Mouse (Mus musculus): ENCODE measurements at regions not wholly inside any gene's neighbourhood (a gene's known extent, or its start where the extent isn't known, plus 50 kb on each side); places are given as distances from the start of the nearest gene placed in this dataset.

DNA sequence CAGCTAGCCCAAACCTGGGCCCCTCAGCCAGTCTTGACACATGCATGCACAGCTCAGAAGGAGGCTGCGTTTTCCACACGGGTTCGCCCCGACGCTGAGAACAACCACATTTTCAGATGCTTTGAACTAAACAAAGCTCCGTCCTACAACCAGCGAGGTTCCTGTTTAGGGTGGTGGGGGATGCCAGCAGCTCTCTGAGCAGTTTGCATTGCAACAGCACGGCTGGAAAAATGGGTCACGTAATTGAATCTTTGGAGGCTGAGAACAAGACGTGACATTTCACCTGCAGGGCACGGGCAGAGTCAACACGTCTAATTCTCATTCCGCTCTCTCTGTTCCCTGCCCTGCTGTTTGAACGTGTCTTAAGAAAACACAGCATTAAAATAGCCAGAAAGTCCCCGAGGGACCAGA, 119.2 kb downstream of the Syk start:
- no peaks in the 10 kb centered on the region for H3K27me3 ChIP-seq (ENCODE audit: poor library complexity, severe bottlenecking)
- no peaks in the 10 kb centered on the region for H3K36me3 ChIP-seq (replicated peaks)
- DNase-seq (ENCODE audit: extremely low spot score, low spot score) = no peak
- no peak overlapping the region for H3K4me3 ChIP-seq
- no peaks in the 10 kb centered on the region for H3K9me3 ChIP-seq
- peaks cover 21% of the 10 kb centered on the region for H3K4me1 ChIP-seq
- 60% methylated on average over 15 of the region's 15 CpGs for WGBS
- H3K27ac ChIP-seq = 0 out of 2 replicates have a peak overlapping the region, but pooled peaks have one; percentile 30

DNA sequence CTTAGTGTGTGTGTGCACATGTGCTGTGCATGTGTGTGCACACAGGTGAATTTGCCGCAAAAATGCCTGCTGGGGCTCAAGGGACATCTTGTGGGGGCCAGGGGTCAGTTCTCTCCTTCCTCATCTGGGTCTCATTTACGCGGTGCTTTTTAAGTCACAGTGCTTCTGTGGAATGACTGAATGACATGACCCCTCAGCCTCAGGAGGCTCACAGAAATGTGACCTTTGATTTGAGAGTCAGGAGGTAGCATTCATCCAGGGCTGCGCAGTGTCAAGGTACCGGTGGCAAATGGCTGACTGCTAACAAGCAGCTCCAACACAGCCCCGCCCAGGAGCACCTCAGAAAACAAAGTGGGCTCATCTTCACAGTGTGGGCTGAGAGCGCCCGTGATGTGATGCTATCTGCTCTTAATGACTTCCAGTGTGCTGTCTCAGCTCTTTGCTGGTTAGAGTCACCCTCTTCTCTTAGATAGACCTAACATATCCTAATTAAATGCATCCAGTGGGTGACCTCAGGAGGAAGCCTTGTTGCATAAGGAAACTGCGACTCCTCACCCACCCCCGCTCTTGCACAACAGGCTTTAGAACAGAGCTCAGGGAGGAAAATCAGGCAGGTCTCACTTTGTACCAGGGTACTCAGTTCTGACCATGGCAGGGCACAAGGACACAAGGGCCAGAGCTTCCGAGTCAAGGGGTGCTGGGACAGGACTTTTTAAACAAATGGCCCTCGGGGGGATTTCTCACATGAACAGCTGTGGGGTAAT, 120.6 kb downstream of the Syk start:
- no peak overlapping the region for H3K27ac ChIP-seq
- no peaks in the 10 kb centered on the region for H3K27me3 ChIP-seq (ENCODE audit: poor library complexity, severe bottlenecking)
- H3K36me3 ChIP-seq (replicated peaks) = no peaks in the 10 kb centered on the region
- H3K4me3 ChIP-seq = no peak overlapping the region
- H3K4me1 ChIP-seq = peaks cover 21% of the 10 kb centered on the region
- no peaks in the 10 kb centered on the region for H3K9me3 ChIP-seq
- WGBS = 56% methylated on average over 12 of the region's 12 CpGs
- DNase-seq (ENCODE audit: extremely low spot score, low spot score) = peak; percentile 27

DNA sequence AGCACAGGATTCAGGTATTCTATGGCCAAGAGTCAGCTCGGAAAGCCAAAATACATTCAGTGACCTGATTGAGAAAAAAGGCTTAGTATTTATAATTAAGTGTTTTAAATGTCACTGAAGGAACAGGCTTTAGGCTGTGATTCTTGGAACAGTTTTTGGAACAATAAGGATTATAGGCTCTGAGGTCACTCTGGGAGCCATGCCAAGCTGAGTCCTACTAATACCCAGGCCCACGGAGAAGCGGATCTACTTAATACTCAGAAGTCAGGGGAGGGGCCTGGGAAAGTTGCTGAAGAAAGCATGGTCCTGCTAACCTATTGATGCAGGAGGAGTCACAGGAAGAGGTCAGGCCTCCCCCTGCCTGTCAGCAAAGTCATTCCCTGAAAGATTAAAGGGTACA, 121.7 kb downstream of the Syk start:
- Histone ChIP-seq H3K9me3 (no peaks in the 10 kb centered on the region), H3K27me3 (ENCODE audit: poor library complexity, severe bottlenecking) (0 out of 2 replicates have a peak, but pooled peaks cover 2% of the 10 kb centered on the region), H3K4me1 (peaks cover 26% of the 10 kb centered on the region), H3K27ac (no peak overlapping the region), H3K4me3 (no peak overlapping the region), H3K36me3 (replicated peaks) (no peaks in the 10 kb centered on the region)
- WGBS = 68% methylated on average over 3 of the region's 3 CpGs
- no peak for DNase-seq (ENCODE audit: extremely low spot score, low spot score)

DNA sequence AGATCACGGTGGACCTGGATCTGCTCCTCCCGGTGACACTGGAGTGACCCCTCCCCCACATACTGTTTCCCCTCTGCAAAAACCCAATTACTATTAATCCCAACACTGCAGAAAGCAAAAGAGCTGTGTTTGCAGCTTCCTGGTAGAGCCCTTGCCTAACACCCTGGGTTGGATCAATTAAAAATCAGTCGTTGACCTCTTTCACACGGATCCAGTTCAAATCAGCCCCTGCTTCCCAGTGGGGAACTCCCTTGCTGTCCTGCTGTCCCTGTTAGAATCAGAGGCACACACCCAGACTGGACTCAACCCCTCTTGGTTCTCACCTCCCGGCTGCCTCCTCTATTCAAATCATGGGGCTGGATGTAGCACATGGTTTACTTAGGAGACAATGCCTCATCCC, 126.6 kb downstream of the Syk start:
- H3K27ac ChIP-seq = no peak overlapping the region
- peaks cover 14% of the 10 kb centered on the region for H3K4me1 ChIP-seq
- H3K9me3 ChIP-seq = no peaks in the 10 kb centered on the region
- peaks cover 23% of the 10 kb centered on the region for H3K27me3 ChIP-seq (ENCODE audit: poor library complexity, severe bottlenecking)
- no peaks in the 10 kb centered on the region for H3K36me3 ChIP-seq (replicated peaks)
- no peak overlapping the region for H3K4me3 ChIP-seq
- no peak for DNase-seq (ENCODE audit: extremely low spot score, low spot score)
- 55% methylated on average over 5 of the region's 5 CpGs for WGBS

DNA sequence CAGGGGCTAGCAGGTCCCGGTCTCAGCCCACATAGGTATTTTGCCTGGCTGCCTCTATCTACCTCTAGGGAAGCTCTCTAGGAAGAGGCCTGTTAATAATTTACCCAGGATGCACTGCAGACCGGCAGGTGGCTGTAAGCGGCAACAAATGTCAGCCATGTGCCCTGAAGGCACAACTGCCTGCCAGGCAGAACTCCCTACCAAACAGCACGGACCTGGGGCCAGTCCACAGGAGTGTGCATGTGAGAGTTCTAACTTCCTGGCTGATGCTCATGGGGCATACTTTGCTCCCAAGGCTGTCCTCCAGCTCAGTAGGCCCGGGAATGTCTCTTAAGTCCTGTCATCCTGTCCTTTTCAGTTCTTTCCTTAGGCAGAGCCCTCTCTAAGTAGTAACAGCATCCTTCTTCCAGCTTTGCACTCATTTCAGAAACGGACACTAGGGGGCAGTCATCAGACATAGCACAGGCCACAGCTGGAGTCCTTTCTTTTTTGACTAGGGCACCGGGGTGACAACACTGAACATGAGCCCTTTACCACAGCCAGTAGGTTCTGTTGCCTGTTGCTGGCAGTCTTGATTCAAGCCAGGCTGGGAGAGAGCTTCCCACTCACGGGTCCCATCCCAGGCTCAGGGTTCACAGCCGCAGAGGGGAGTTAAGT, 128.9 kb downstream of the Syk start:
- no peaks in the 10 kb centered on the region for H3K36me3 ChIP-seq (replicated peaks)
- no peaks in the 10 kb centered on the region for H3K9me3 ChIP-seq
- no peak overlapping the region for H3K27ac ChIP-seq
- WGBS = 41% methylated on average over 9 of the region's 9 CpGs
- H3K4me1 ChIP-seq = peaks cover 14% of the 10 kb centered on the region
- peak; percentile 72 for DNase-seq (ENCODE audit: extremely low spot score, low spot score)
- H3K27me3 ChIP-seq (ENCODE audit: poor library complexity, severe bottlenecking) = peaks cover 23% of the 10 kb centered on the region
- no peak overlapping the region for H3K4me3 ChIP-seq

DNA sequence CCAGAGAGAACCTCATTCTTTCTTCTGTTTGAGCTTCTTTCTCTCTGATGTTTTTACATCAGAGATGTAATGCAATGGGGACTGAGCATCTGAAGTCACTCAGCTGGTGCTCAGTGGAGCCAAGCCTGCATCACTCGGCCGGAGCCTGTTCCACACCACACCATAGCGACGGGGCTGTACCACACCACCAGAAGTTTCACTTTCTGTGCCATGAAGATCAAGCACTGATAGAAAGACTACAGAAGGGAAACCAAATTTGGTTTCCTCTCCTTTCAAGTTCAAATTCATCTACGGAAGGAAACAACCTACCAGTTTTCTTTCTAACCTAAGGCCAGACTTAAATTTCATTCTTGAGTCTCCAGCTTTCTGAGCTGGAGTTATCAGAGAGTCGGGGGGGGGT, 138.5 kb downstream of the Syk start:
- Histone ChIP-seq H3K27me3 (ENCODE audit: poor library complexity, severe bottlenecking) (no peaks in the 10 kb centered on the region), H3K4me1 (no peaks in the 10 kb centered on the region), H3K4me3 (no peak overlapping the region), H3K36me3 (replicated peaks) (no peaks in the 10 kb centered on the region), H3K27ac (no peak overlapping the region), H3K9me3 (no peaks in the 10 kb centered on the region)
- 87% methylated on average over 6 of the region's 6 CpGs for WGBS
- DNase-seq (ENCODE audit: extremely low spot score, low spot score) = no peak

DNA sequence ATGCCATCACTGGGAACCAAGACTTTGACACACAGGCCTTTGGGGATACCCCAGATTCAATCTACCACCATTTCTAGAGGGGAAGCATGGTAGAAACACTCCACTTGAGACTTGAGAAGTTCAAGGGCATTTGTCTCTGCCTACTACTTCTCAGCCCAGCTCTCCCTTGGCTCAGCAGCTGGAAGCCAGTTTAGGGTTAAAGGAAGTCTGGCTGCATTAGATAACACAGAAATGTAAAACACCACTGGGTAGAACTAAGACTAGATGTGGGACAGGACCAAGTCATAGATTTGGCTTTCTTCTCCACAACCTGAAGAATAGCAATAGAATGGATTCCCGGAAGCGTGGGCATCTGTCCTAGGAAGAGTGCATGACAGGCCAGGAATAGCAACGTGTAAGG, 139.7 kb downstream of the Syk start:
- Histone ChIP-seq H3K27me3 (ENCODE audit: poor library complexity, severe bottlenecking) (no peaks in the 10 kb centered on the region), H3K9me3 (no peaks in the 10 kb centered on the region), H3K36me3 (replicated peaks) (no peaks in the 10 kb centered on the region), H3K4me3 (no peak overlapping the region), H3K4me1 (no peaks in the 10 kb centered on the region), H3K27ac (no peak overlapping the region)
- 91% methylated on average over 3 of the region's 3 CpGs for WGBS
- DNase-seq (ENCODE audit: extremely low spot score, low spot score) = no peak

DNA sequence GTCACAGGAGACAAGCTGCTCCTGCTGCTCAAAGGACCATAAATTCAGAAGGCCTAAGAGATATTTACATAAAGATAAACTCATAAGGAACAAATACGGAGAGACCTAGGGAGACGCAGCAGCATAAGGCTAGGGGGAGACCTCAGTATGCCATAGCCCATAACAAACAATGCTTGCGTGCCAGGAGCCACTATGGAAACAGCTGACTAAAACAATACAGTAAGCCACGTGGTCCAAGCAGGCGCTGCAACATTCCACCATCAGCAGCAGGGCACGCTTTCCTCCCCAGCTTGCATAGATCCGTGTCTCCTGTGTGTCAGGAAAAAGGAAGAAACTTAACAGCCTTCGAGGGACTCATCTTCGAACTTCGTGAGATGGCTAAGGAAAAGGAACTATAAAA, 143.1 kb downstream of the Syk start:
- 86% methylated on average over 10 of the region's 10 CpGs for WGBS
- H3K27me3 ChIP-seq (ENCODE audit: poor library complexity, severe bottlenecking) = no peaks in the 10 kb centered on the region
- no peak overlapping the region for H3K4me3 ChIP-seq
- DNase-seq (ENCODE audit: extremely low spot score, low spot score) = no peak
- peaks cover 11% of the 10 kb centered on the region for H3K4me1 ChIP-seq
- H3K27ac ChIP-seq = no peak overlapping the region
- no peaks in the 10 kb centered on the region for H3K36me3 ChIP-seq (replicated peaks)
- no peaks in the 10 kb centered on the region for H3K9me3 ChIP-seq

DNA sequence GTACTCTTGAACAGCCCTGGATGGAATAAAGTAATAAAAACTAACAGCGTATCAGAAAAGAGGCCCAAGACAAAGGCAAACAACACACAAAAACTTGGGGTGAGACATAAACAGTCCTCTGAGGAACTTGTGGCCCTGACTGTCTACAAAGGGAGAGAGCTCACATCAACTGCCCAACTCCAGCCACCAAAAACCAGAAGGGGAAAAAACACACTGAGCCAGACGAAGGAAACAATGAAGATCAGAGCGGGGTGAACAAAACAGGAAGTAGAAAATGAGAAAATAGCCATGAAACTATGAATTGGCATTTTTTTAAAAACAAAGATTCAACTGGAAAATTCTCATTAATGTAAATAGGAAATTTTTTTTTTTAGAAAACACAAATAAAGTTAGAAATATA, 143.6 kb downstream of the Syk start:
- Histone ChIP-seq H3K4me3 (no peak overlapping the region), H3K27ac (no peak overlapping the region), H3K36me3 (replicated peaks) (no peaks in the 10 kb centered on the region), H3K27me3 (ENCODE audit: poor library complexity, severe bottlenecking) (no peaks in the 10 kb centered on the region), H3K9me3 (no peaks in the 10 kb centered on the region), H3K4me1 (peaks cover 11% of the 10 kb centered on the region)
- no peak for DNase-seq (ENCODE audit: extremely low spot score, low spot score)
- 81% methylated on average over 3 of the region's 3 CpGs for WGBS

DNA sequence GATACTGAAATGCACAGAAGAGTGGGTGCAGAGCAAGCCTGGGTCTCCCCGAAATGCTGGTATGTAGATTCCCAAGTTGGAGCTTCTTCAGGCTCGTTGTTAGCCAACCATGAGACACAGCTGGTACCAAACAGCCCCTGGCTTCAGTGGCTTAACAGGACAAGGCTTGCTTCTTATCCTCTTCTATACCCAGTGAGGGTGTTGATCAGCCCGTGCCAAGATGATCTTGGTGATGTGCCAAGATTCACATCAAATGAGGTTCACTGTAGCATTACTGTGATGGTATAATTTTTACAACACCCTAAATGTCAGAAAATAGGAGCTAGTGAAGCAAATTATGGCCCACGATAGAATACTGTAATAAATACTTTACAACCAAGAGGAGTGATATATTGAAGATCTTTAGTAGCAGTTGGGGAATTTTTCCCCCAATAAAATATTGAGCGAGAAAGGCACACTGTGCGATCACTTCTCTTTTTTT, 152.5 kb downstream of the Syk start:
- WGBS = 94% methylated on average over 6 of the region's 6 CpGs
- DNase-seq (ENCODE audit: extremely low spot score, low spot score) = no peak
- no peaks in the 10 kb centered on the region for H3K9me3 ChIP-seq
- 0 out of 2 replicates have a peak, but pooled peaks cover 4% of the 10 kb centered on the region for H3K27me3 ChIP-seq (ENCODE audit: poor library complexity, severe bottlenecking)
- H3K27ac ChIP-seq = no peak overlapping the region
- no peak overlapping the region for H3K4me3 ChIP-seq
- H3K4me1 ChIP-seq = peaks cover 14% of the 10 kb centered on the region
- H3K36me3 ChIP-seq (replicated peaks) = no peaks in the 10 kb centered on the region

DNA sequence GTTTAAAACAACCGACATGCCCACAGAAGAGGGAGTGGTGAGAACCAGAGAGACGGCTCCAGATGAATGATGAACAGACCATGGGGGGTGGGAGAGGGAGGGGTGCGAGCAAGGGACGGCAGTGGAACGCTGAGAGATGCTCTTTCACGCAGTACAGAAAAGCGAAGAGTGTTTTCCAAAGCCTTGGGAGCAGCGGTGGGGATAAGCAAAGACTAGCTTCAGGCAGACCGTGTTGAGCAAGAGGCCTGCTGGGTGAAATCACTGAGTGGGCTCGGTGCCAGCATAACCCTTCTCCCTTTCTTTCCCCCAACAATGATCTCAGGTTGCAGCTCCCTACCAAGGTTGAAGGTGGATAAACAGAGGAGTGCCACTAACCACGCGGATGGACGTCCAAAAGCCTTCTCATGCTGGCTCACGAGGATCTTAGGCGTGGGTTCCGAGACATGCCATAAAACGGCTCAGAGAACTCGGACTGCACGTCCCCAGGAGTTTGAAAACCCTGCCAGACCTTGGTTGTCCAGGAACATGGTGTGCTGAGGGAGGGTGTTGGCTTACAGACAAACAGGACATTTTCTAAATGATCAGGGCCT, 153.1 kb downstream of the Syk start:
- Histone ChIP-seq H3K36me3 (replicated peaks) (no peaks in the 10 kb centered on the region), H3K9me3 (peaks cover 1% of the 10 kb centered on the region; the same call in 1 of the 2 replicates), H3K27ac (no peak overlapping the region), H3K27me3 (ENCODE audit: poor library complexity, severe bottlenecking) (0 out of 2 replicates have a peak, but pooled peaks cover 4% of the 10 kb centered on the region), H3K4me1 (peaks cover 8% of the 10 kb centered on the region), H3K4me3 (no peak overlapping the region)
- 80% methylated on average over 19 of the region's 19 CpGs for WGBS
- DNase-seq (ENCODE audit: extremely low spot score, low spot score) = no peak

DNA sequence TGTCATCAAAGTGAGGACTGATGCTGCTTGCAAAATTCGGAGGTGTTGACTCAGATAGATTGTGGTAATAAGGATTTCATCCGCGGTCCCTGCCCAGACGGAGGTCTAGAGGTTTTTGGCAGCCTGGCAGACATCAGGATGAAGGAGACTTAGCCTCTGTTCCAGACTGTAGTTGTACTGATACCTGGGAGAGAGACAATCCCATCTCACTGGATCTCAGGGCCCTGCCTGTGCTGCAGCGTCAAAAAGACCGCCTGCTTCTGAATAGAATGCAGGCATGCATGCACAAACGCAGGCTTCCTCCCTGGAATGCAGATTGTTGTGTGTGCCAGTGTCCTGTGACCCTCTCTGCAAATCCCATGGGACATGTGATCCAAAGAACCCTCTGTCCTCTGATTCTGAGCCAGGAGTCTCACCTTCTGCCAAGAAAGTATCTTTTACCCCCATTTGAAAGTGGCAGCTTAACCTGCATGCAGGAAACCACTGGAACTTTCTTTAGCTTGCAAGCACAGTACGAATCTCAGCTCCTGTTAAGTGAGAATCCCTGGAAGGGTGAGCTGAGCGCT, 155.2 kb downstream of the Syk start:
- WGBS = 73% methylated on average over 9 of the region's 9 CpGs
- no peaks in the 10 kb centered on the region for H3K27me3 ChIP-seq (ENCODE audit: poor library complexity, severe bottlenecking)
- H3K4me3 ChIP-seq = no peak overlapping the region
- H3K27ac ChIP-seq = no peak overlapping the region
- peaks cover 6% of the 10 kb centered on the region; the same call in 1 of the 2 replicates for H3K9me3 ChIP-seq
- DNase-seq (ENCODE audit: extremely low spot score, low spot score) = no peak
- no peaks in the 10 kb centered on the region for H3K36me3 ChIP-seq (replicated peaks)
- peaks cover 8% of the 10 kb centered on the region for H3K4me1 ChIP-seq

DNA sequence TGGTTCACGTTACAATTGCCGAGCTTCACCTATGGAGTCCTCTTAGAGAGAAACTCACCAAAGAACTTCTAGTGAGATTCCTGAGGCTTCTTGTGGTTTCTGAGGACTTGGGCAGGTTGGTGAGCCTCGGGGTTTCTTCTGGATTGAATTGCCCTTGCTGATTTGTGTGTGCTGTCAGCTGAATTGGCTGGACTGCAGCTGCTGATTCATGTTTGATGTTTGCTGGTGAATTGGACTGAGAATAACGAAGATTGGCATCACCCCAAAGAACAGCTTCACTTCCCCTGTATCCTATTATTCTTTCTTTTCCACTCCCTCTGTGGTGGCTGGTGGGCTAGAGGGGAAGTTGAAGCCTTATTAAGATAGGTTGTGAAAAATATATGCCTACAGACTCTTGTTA, 158.4 kb downstream of the Syk start:
- no peak overlapping the region for H3K27ac ChIP-seq
- H3K9me3 ChIP-seq = peaks cover 6% of the 10 kb centered on the region; the same call in 1 of the 2 replicates
- WGBS = 74% methylated on average over 4 of the region's 4 CpGs
- no peak overlapping the region for H3K4me3 ChIP-seq
- peaks cover 8% of the 10 kb centered on the region for H3K4me1 ChIP-seq
- no peak for DNase-seq (ENCODE audit: extremely low spot score, low spot score)
- no peaks in the 10 kb centered on the region for H3K27me3 ChIP-seq (ENCODE audit: poor library complexity, severe bottlenecking)
- H3K36me3 ChIP-seq (replicated peaks) = no peaks in the 10 kb centered on the region
